Mouse (Mus musculus) erythroid progenitor cell, adult 5-6 weeks (primary cell): ENCODE measurements around the gene Zbtb44. TPM values are rescaled to one million over a fixed set of nuclear protein-coding genes. Genes with fewer than 3 reads are reported as not detected.

Source experiments
- ATAC-seq: replicated peaks from 2 replicates; pipeline ENCODE4 v1.8.0; 2016; ENCODE audit warnings: moderate number of reproducible peaks, mild to moderate bottlenecking, moderate TSS enrichment, inconsistent platforms; ENCODE audit not compliant: poor library complexity, low FRiP score, severe bottlenecking
- total RNA-seq, 2 experiments: library from RNA; stranded (forward) in 1 of 2; stranded (reverse) in 1 of 2; fragments of 150-400 nt in 1 of 2; fragments of 186-747, 209-891 nt in 1 of 2; gene quantifications; 2 replicates each; pipeline versions ENCODE4 v1.2.3 to v1.2.4; 2015 to 2017; ENCODE audit warnings: low replicate concordance in 2 of 2

The Zbtb44 gene
- 29.9 and 36.5 TPM in 2 replicates for total RNA-seq (2015; ENCODE audit: low replicate concordance)
- total RNA-seq (2017; ENCODE audit: low replicate concordance), result 18.5 and 35.1 TPM in 2 replicates

DNA sequence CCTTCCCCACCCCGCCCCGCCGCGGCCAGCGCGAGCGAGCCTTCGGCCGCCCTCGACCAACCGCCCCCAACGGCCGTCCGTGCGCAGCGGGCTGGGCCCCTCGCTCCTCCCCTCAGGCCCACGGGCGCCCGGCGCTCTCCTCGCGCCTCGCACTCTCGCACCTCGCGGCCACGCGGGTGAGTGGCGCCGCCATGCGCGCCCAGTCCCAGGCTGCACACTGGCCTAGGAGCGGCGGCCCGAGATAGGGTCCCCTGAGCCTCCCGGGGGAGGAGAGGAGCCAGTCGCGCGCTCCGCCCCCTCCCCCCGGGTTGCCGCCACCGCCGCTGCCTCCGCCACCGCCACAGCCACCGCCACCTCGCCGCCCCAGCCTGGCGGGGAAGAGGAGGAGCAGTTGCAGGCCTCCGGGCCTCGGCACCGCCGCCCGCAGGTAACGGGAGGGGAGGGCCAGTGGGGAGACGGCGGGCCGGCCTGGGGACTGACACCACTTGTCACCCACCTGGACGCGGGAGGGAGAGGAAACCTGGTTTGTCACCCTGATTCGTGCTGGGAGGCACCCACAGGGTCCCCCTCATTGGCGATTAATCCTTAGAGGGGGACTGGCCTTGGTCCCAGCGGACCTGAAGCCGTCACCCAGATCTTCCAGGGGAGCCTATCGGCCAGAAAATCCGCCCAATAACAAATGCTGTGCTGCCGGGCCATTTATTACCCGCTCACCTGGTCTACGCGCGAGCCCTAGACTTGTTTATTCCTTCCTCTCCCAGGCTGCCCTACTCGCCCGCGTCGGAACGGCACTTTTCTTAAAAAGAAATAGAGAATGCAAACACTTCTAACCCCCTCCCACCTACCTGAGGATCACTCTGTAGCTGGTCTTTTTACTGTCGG lies at the start of gene Zbtb44:
TSS of gene Zbtb44 (plus strand) at position 113 of the 882 bp plus-strand sequence.
- ATAC-seq, result peak; percentile 75

DNA sequence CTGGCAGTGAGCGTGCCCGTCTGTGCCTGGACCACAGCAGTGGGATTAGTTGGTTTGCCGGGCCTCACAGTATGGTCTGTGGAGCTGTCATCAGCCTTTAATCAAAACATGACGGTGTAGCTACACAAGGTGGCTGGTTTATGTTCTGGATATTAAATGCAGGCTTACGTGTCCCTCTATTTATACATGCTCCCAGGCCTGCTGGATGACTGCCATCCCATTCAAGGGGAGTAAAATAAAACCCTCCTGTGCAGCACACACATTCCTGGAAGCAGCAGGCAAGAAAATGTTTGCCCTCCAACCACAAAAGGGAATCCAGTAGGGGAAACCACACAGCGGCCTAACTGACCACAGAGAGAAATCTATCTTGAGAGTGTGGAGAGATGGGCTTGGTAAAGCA lies 44.7 kb upstream of the Zbtb44 start:
- no peak for ATAC-seq

DNA sequence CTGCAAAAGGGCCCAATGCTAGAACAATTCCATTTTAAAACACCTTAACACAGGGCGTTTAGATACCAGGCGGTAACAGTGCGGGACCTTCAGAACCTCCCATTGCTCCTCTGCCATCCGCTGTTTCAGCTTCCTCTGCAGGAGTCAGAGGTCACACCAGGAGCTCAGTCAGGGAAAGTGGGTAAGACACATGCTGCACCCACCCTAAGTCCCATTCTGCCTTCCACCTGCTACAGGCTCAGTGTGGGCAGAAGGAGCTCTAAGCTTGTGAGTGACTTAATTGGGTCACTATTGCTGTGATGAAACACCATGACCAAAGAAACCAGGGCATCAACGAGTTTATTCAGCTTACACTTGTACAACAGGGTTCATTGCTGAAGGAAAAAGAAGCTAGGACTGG lies 37.3 kb upstream of the Zbtb44 start:
- ATAC-seq, result no peak

DNA sequence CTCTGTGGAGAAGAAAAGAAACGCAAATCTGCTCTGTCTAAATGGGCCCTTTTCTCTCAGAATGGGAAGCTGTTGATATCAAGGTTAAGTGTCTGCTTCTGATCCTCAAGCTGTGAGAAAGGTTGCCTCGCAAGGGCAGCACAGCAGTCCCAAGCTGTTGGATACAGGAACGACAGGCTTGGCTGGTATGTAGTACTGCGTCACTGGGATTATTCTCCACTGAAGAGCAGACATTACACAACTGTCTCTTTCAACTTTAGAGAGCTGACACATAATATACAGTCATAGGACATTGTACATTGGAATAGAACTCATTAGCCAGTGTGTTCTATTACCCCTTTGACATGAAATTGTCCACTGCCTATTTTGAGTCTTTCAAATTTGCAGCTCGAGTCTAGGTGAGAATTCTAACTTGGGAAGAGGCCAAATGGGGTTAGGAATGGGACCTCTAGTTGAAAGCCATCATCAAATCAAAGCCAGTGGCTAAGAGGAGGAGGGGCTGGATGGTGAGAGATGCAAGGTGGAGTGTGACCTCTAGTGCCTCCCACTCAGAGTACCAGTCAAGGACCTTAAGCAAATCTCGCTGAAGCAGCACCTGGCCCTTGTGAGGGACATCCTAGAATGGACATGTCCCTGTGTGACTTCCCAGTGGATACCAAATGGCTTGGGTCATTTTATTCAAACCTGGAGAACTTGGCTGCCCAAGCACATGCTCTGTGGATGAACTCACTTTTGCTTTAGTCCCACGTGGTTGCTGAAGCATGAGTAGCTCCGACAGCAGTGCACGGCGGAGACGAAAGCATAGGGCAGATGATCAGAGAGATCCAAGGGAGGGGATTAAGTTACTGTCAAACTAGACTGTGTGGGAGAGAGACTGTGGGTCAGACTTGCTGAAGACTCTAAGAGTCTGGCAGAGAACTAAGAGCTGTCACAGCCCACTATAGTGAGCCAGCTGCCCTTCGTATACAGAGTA lies 33.6 kb upstream of the Zbtb44 start:
- no peak for ATAC-seq

DNA sequence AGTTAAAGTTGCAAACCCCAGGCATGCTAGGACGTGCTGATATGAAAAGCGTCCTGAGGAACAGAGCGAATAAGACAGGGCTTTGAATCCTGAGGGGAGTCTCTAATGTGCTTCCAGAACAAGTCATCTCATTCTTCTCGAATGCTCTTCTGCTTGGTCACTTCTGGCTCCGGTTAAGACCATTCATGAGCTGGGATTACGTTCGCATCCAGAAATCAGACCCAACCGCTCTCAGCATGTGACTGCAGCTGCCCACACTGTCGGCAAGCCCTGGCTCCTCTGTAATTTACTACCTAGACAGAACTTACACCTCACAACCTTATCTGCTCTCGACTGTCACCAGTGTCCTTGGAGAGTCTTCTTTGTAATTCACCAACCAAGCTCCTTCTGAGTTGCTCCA lies 29.8 kb upstream of the Zbtb44 start:
- ATAC-seq, result no peak

DNA sequence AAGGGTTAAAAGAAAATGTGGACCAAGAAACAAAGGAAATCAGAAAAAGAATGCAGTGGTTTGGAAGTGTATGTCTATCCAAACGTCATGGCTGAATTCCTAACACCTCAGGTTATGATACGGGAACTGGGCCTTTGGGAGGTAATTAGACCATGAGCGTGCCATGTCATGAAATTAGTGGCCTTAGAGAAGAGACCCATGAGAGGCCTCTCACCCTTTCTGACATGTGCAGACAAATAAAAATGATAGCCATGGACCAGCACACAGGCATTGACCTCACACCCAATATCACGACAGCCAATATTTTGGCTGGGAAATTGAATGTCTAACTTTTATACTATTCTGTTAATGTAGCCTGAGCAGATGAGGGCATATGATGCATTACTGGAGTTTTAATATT lies 27.9 kb upstream of the Zbtb44 start:
- ATAC-seq, result no peak

DNA sequence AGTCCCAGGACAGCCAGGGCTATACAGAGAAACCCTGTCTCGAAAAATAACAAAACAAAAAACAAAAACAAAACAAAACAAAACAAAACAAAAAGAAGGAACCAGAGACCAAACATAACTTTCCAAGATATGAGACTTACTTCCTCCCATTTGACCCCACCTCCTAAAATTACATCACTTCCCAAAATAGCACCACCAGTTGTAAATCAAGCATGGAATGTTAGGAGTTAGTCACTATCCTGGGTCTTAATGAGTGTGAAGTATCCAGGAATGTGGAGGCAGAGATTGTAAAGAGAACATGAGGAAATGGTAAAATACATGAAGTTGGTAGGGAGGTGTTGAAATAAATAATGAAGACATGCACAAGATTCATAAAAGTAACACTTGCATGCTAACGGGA lies 21.1 kb upstream of the Zbtb44 start:
- no peak for ATAC-seq

DNA sequence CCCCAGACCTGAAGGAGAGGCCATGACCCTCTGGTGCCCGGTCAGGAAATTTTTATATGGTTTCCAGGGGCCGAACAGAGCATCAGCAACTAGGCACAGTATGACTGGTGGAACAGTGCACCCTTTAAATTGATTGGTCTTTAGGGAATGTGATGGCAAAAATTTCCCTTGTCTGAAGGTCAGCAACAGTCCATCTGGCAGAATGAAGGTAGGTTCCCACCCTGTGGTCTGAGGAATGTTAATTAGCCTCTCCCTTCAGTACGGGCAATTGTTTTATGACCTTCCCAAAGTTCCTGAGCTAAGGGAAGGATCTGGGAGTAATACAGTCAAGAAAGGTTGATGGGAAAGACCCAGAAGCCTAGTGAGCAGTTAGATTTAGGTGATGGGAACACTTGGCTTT lies 20.4 kb upstream of the Zbtb44 start:
- ATAC-seq, result no peak

DNA sequence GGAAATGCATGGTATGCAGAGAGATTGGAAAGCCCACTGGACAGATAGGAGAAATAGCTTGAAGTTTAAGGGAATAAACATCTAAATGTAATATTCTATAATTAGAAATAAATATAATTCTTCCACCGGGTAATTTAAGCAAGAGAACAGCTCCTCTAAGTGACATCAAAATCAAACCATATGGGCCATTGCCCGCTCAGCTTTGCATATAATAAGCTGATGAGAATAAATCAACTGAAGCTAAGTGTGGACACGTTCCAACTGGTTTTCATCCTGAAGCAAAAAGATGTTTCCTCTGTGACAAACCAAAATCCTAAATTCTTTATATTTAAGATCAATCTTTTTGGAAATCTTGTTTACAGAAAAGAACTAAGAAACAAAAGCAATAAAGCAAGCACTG lies 19.7 kb upstream of the Zbtb44 start:
- no peak for ATAC-seq

DNA sequence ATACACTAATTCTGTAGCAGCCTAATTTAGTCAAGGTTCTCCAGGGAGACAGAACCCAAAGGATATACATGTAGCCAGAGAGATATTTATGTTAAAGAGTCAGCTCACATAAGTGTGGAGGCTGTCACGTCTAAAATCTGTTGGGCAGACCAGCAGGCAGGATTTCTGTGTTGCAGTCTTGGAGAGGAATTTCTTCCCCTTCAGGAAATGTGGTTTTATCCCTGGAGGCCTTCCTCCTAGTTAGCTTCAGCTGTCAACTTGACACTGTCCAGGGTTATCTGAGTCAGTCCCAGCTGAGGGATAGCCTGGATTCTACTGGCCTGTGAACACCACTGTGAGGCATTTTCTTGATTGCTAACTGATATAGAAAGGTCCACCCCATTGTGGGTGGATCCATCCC lies 18.9 kb upstream of the Zbtb44 start:
- ATAC-seq, result no peak

DNA sequence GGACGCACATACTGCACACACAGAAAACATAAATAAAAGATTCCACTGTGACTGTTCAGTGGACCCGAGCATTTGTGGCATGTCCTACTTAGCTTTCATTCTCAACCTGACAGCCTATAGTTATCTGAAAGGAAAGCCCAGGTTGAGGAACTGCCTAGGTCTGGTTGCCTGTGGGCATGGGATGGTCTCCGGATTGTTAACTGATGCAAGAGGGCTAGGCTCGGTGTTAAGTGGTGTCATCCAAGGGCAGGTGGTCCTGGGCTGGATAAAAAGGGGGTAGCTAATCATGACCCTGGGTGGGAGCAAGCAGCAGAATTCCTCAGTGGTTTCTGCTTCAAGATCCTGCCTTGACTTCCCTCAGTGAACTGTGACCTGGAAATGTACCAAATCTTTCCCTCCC lies 17.8 kb upstream of the Zbtb44 start:
- no peak for ATAC-seq

DNA sequence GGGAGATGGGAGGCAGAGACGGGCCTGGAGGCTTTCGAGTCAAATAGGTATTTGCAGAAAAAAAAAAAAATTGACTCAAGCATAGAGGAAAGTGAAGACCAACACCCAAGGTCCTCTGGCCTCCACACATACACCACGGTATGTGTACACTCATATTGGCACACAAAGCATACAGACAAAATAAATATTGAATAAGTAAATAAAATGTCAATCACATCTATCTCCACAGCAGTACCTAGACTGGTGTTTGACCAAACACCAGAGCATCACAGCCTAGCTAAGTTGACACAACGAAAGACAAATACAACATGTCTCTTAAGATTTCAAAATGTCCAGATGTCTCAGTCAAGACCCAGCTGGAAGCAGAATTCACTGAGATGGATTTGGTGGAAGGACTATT lies 17.0 kb upstream of the Zbtb44 start:
- no peak for ATAC-seq

DNA sequence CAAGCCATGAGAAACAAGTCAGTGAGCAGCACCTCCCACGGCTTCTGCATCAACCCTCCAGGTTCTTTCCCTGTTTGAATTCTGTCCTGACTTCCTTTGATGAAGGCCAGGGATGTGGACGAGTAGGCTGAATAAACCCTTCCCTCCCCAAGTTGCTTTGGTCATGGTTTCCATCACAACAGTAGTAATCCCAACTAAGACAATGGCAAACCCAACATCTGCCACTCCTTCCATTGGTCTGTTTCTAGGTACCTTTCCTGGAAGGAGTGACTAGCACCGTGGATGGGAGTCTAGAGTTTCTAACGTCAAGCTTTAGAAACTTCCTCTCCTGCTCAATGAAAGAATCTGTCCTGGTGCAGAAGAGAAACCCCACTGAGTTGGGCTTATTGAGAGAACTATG lies 12.8 kb upstream of the Zbtb44 start:
- ATAC-seq, result no peak

DNA sequence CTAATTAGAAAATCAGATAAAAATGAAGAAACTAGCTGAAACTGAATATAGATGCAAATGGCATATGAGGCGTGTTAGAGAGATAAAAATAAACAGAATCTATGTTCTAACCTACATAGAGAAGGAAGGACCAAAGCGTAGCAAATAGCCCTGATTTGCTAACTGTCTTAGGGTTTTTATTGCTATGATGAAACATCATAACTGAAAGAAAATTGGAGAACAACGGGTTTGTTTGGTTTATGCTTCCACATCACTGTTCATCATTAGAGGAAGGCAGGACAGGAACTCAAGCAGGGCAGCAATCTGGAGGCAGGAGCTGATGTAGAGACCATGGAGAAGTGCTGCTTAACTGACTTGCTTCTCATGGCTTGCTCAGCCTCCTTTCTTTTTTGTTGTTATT lies 12.3 kb upstream of the Zbtb44 start:
- no peak for ATAC-seq

DNA sequence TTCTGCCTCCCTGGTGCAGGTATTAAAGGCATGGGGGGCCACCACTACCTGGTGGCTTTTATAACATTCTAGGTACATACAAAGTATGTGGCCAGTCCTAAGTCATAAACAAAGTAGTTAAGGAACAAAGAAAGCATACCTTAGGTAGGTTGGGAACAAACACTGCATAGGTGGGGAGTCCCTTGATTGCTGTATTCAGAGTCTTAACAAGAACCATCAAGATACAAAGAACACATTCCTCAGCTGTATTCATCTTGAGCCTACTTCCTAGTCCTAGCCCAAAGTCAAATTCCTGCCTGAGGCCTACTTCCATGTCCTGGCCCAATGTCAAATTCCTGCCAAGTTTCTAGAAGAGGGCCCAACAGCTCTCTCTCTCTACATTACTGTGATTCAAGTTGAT lies 11.7 kb upstream of the Zbtb44 start:
- ATAC-seq, result no peak

DNA sequence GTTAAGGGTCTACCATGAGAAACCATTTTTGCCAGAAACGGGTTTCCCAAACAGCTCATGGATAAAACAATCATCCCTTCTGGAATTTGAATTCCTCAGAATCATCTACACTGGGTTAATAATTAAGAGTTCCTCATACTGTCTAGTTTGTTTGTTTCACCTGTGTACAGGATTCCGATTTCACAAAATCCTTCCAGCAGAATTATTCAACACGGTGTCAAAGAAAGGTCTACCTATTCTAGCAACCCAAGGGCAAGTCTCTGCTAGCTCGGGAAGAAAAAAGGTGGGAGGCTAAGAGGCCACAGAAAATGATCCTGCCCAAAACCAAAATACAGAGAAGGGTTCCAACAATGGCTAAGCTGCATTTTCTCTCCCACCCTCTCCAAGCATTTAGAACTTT lies 2.2 kb upstream of the Zbtb44 start:
- no peak for ATAC-seq

DNA sequence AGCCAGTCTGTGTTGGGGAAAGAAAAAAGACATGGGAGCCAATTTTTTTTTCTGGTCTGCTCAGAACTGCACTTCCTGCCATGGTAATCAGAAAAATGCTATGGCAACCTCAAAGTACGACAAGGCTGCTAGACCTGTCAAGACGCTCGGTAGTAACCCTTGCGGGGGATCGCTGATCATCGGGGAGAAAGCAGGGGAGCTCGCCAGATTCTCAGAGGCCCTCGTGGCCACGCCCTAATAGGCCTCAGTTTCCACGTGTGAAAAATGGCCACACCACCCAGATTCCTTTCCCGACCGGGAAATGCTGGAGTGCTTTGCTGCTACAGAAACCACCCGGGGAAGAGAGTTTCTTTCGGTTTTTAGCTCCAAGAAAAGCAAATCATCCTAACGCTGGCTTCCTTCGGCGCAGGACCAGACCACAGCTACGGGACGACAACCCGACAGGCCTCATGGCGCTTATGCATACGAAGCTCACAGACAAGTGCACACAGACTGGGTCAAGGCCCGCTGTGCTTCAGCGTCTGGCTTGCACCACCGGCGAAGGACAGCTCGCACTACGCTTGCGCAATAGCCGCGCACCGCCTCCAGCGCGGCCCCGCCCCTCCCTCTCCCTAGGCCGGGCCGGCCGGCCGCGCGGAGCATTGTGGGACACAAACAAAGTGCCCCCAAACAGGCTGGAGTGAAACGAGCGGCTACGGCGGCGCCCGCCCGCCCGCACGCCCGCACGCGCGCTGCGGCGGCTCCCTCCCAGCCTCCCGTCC lies 513 bp upstream of the Zbtb44 start:
- ATAC-seq, result peak; percentile 92

DNA sequence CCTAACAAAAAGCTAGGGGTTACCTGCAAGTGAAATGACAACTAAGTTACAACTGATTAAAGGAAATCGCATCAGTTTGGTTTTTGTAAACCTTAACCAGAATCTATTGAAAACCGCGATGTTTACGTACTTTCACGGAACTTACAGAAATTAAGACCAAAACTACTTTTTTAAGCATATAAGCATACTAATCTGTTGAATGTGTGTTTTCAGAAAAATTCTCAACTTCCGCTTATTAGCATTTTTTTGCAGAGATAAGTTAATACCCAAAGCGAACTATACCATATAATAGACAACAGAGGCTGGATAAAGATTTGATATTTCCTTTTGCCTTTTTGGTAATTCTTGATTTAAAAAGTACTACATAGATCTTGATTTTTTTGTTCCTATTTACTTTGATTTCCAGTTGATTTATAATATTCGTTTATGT lies 985 bp downstream of the Zbtb44 start:
- ATAC-seq, result no peak

DNA sequence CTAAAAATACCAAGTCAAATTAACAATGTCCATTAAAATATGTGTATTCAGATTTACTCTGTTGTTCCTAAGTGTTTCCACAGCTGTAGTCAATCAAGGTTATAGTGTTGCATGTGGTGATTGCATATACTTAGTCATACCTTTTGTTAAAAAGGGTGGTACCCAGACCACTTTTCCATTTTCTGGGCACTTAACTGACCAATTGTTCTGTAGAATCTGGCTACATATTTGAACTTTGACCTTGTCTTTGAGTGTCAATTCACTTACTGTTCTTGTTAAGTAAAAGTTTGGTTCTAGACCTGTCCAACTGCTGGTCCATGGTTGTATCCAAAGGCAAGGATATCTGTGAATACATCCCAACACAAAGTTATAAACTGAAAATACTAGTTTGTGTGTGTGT lies 2.1 kb downstream of the Zbtb44 start:
- ATAC-seq, result no peak

DNA sequence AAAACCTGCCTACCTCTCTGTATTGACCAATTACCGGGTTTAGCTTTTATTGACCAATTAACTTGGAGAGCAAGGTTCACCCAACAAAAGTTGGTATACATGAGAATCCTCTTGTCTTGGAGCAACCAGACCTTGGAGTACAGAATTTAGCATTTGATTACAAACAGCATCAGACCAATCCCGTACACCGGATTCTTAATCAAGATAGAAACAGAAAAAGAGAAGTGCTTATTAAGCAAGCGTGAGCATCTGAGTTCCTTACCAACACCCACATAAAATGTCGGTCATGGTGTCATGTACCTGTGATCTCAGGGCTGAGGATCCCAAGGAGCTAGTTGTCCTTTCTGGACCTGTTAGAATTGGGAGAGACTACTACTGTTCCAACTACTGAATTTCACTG lies 19.8 kb downstream of the Zbtb44 start:
- no peak for ATAC-seq
